Mouse (Mus musculus): ENCODE data around the gene Mtln.

Gene Mtln

DNA sequence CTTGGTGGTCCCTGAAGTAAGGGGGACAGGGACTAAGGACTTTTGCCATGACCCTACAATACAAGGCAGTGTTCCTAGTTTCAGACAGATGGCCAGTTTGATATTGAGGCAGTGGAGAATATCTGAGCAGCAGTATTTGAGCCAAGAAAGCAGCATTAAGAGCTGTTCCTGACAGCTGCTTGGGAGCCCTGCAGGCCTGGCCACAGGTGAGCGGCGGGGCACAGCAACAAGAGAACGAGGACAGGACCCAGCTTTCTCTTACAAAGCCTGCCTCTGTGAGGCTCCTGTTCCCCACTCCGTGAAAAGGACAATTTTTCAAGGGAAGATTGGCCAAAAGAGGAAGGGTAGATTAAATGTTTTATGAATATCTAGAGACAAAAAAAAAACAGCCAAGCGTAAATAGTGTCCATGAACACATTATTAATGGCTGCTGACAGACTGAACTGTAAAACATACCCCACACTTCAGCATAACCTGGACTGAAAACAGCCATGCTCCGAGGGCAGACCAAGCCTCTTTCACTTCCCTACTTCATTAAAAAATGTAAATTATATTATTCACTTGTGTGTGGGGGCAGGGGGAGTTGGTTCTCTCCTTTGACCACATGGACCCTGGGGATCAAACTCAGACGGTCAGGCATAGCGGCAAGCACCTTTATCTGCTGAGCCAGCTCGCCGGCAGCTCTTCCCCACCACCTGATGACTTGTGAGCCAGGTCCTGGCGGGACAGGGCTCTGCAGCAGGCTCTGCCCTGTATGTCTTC is 40.3 kb downstream of the Mtln start:
- DNase-seq, result no peak

- DNase-seq, result no peak
Observed at GRCm38 (mm10) chr2:127749376-127749775, 42.9 kb downstream of the Mtln start.

- DNase-seq, result no peak
Observed at GRCm38 (mm10) chr2:127748316-127748715, 44.0 kb downstream of the Mtln start.

GRCm38 (mm10) chr2:127742637-127743036 is 49.7 kb downstream of the Mtln start:
- no peak for DNase-seq
